Mouse (Mus musculus) skeletal muscle tissue, adult 2 months (tissue): ENCODE results near the gene Pik3ca.
A peak's percentile ranks its signal among the peaks of the same experiment; 100 is the strongest.

ENCODE experiments used
- DNase-seq: peaks from one replicate; pipeline ENCODE4 v3.0.0-alpha.2; 2012; ENCODE audit warnings: low read depth, low spot score

The Pik3ca gene

DNA sequence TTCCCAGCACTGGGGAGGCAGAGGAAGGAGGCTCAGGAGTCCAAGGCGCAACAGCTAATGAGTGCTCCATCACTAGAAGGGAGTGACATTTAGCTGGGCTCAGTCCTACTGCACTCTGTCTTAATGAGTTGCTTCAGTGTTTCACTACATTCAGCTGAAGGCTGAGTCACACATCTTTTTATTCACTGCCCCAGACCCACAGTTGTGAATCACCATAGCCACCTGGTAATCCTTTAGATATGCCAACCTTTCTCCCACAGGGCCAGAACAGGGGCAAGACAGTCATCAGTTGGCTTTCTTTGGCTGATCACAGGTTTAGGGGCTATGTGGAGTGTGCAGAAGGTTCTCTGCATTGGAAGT, 99.2 kb downstream of the Pik3ca start:
- DNase-seq, result no peak

- DNase-seq, result no peak
These were observed 102.9 kb downstream of the Pik3ca start for GRCm38 (mm10) chr3:32500346-32500745.

DNA sequence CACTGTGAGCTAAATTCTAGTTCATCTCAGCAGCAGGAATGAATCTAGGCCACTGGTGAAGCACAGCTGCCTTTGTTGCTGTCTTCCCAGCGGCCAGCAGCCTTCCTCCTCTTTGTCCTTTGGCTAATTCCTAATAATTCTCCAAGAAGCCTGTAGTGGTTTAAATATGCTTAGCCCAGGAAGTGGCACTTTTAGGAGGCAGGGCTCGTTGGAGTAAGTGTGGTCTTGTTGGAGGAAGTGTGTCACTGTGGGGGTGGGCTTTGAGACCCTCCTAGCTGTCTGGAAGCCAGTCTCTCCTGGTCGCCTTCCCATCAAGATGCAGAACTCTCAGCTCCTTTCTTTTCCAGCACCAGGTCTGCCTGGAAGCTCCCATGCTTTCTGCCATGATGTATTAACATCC, 108.4 kb downstream of the Pik3ca start:
- no peak for DNase-seq

DNA sequence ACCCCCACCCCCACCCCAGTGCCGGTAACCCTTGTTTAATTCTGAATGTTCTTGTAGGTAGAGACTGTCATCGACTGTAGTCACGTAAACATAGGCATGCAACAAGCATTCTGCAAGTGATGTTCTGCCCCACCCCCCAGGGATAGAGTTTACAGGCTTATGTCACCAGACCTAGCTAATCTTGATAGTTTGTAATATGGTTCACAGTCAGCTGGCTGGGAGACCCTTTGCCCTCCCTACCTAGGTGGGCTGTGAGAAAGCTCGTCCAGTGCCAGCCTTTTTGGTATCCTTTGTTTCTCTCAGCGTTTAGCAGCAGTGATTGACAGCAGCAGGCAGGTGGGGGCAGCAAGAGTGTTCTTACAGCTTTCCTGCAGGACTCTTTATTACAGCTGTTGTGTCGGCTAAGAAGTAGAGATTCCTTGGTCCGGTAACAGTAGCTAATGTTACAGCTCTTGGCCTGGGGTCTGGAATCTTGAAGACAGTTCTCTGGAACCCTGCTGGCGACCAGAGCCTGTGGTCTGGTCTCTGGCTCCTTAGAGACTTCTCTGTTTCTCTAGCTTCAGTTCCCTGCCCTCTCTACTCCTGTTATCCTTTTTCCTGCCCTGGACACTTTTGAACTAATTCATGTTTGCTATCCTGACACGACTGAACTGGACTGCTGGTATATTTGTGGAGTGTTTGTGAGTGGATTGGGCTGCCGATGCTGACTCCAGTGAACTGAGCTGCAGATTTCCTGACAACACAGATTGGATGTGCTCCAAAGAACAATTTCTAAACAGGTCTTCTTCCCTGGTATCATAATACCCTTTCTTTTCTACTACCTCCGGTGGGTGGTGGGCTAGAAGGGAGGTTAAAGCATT, 109.1 kb downstream of the Pik3ca start:
- no peak for DNase-seq

DNA sequence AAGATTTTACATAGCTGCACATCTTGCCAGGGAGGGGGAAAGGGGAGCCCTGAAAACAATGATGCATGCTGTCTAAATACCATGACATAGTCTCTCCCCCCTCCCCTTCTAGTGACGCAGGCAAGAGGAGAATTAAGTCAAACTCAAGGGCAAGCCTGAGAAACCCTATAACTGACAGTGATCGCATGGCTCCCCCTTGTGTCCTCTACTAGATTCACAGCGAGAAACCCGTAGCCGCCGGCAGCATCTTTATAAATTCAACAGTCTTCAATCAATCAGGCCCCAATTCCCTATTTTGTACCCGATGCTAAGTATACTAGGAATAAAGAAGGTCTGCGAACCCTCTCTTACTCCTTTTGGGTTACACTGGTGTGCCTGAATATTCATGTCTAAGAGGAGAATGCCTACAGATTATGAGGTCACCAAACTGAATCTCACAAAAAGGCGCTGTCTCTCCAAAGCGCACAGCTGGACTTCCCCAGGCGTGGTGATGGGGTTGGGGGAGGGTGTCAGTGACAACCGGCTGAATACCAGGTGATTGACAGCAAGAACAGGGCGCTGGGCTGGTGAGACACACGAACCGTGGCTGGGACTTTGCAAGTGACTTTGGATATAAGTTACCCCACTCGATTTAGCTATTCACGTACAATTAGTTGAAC, 111.3 kb downstream of the Pik3ca start:
- DNase-seq, result peak; percentile 45

- DNase-seq, result no peak
These were observed 112.3 kb downstream of the Pik3ca start, which contains the start of gene Zfp639 for GRCm38 (mm10) chr3:32509496-32510374. Zfp639 (plus strand) TSS chr3:32510259.

GRCm38 (mm10) chr3:32510375-32511190, 113.1 kb downstream of the Pik3ca start:
- peak; percentile 97 for DNase-seq

GRCm38 (mm10) chr3:32511191-32511550, 113.7 kb downstream of the Pik3ca start:
- no peak for DNase-seq

DNA sequence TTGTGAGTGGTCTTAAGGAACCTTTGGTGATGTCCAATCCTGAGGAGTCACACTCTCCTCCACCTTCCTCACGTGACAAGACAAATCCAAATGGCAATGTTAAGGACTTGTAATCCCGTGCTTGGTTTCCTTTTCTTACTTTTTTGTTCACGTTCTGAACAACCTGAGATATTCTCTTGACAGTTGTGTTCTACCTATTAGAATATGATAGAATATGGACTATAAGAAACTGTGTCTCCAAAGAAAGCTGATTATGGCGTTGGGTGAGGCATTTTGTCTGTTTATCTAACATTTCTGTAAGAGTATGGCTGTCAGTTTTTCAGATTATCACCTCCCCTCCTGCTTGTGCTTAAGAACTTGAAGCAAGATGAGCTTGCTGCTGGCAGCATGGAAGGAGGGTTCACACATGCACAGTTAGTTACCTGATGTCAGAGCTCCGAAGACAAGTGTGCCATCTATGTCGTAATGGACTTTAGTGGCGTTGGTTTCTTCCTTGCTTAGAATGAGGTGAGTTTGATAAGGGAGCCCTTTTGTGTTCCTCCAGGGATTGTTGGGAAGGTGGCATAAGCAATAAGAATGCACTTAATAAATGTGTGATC, 115.3 kb downstream of the Pik3ca start:
- DNase-seq, result no peak

DNA sequence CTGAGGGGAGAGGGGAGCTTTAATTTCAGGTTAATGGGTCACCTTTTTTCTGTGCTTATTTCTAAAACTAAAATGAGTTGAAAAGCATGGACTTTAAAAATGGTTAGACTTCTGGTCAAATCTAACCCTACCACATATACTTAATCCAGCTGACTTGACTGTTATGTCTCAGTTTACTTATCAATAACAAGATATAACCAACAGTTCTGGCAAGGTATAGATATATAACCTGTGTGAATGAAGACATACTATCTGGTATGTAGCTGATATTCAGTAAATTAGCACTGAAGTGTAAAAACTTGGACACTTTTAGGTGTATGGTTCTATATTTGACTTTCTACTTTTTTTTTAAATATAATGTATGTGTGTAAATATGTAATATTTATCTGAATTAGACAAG, 116.1 kb downstream of the Pik3ca start:
- no peak for DNase-seq
